Mouse (Mus musculus): ENCODE measurements around the gene Hbb-bs.
"Not testable (repeated sequence)": the region's sequence is repeated elsewhere in the genome, so short reads cannot be mapped to it uniquely, and the experiment has no call there.

The Hbb-bs gene

DNA sequence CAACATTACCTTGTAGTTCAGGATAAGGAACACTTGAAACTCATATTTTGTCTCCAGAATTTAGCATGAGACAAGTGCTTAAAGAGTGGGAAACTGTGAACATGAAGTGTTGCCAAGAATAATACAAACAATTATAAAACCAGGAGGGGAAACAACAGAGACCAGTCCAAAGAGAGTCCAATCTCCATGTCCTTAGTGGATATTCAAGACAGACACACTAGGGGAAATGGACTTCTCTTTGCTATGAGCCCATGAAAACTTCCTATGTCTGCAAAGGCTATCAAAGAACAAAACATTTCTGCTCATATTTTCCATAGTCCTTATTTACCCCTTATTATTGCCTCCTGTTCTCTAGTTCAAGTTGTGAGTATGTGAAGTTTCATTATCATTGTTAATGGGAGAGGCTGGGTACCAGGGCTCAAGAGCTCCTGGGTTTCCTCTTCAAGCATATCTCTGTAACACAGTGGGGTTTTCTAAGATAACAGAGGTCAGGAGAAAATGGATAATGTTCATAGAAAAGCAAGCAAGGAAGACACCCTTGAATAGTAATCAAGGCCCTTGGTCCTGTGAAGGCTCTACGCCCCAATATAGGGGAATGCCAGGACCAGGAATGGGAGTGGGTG is 16.6 kb downstream of the Hbb-bs start:
- DNase-seq (ENCODE audit: extremely low read depth, low read depth), result peak; percentile 86

DNA sequence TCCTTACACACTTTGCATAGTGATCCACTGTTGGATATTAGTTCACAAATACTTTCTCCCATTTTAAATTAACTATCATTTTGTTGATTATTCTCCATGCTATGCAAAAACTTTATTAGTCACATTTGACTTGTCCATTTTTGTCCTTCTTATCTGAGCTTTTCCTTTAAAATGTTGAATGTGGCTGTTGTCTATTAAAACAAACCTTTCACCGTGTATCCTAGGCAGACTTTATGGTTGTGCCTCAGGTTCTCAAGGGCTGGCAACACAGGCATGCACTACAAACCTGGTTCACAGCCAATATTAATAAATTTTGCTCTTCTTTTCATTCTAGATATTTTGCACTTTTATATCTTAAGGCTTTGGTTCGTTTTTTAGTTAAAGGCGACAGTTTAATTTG is 17.1 kb downstream of the Hbb-bs start:
- no peak for DNase-seq (ENCODE audit: extremely low read depth, low read depth)

- no peak for DNase-seq (ENCODE audit: extremely low read depth, low read depth)
Measured at GRCm38 (mm10) chr7:103810296-103810695, 17.6 kb downstream of the Hbb-bs start.

- no peak for DNase-seq (ENCODE audit: extremely low read depth, low read depth)
Measured at GRCm38 (mm10) chr7:103809801-103810155, 18.1 kb downstream of the Hbb-bs start.

- DNase-seq (ENCODE audit: extremely low read depth, low read depth), result peak; percentile 91
Measured at GRCm38 (mm10) chr7:103808971-103809800, 18.7 kb downstream of the Hbb-bs start.

DNA sequence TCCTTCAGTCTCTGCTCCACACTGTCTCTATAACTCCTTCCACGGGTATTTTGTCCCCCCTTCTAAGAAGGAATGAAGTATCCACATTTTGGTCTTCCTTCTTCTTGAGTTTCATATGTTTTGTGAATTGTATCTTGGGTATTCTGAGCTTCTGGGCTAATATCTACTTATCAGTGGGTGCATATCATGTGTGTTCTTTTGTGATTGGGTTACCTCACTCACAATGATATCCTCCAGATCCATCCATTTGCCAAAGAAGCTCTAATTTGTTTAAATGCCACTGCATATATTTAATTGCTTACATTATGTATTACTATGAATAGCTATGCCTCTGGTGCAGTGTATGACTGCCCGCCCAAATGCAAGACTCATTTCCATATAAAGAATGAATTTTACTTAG is 19.8 kb downstream of the Hbb-bs start:
- not testable (repeated sequence) for DNase-seq (ENCODE audit: extremely low read depth, low read depth)

DNA sequence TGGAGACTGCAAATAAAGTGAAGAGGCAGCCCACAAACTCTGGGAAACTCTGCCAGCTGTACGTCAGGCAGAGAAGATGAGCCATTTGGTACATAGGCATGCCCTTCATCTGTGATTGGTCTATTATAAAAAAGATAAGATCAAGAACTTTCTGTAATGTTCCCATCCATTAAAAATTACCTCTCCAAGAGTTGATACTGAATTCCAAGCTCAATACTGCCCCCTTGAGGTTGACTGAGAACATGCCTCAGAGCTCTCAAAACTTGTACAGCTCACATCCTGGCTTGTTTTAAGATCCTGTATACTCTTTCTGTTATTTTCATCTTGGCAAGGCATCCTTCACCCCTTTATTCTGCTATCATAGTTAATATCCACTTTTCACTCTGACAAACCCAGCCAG is 21.0 kb downstream of the Hbb-bs start:
- DNase-seq (ENCODE audit: extremely low read depth, low read depth), result no peak

- peak; percentile 74 for DNase-seq (ENCODE audit: extremely low read depth, low read depth)
Measured at GRCm38 (mm10) chr7:103792669-103793388, 35.1 kb downstream of the Hbb-bs start.

DNA sequence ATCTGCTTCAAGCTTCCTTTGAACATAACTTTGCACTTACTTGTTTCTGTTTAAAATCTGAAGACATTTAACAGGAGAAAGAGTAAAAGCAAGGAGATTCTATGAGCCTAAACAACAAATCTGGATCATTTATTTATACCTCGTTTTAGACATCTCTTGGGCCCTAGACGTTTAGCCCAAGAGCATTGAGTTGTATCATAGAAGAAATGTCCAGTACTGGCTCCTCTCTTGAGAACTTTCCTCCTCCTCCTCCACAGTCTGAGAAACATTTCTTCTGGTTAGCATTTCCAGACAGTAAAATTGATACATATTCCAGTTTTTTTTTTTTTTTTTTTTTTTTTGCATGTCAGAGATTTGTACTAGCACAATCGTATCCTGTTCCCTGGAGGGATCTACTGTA is 36.2 kb downstream of the Hbb-bs start, which contains the start of gene Olfr67:
Gene Olfr67, minus strand, starts transcription at position 101 of the 400 bp plus-strand sequence.
- DNase-seq (ENCODE audit: extremely low read depth, low read depth), result no peak

- no peak for DNase-seq (ENCODE audit: extremely low read depth, low read depth)
Measured at GRCm38 (mm10) chr7:103779598-103779997, 48.3 kb downstream of the Hbb-bs start, which contains the start of gene Olfr68. TSS of gene Olfr68 (minus strand) at chr7:103779698.

DNA sequence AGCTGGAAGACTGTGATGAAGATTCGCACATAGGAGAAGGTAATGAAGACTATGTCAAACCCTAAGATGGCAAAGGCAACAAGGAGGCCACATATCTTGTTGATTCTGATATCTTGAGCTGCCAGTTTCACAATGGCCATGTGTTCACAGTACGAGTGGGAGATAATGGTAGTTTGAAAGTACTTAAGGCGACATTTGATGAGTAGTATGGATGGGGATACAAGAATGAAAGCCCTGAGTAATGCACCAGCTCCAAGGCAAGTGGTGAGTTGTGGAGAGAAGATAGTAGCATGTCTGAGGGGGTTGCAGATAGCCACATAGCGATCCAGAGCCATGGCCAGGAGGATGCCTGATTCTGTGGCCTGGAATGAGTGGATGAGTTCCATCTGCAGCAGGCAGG is 50.2 kb downstream of the Hbb-bs start:
- DNase-seq (ENCODE audit: extremely low read depth, low read depth), result not testable (repeated sequence)

Measured in MEL-GATA-1-ER (cell line).